Mouse (Mus musculus) G1E (cell line): ENCODE measurements around the gene Krt78.

Experiments
- CTCF ChIP-seq: IDR thresholded peaks from 2 replicates; pipeline ENCODE4 v1.5.1; 2012; ENCODE audit warnings: low read depth, low read length, inconsistent platforms, mixed read lengths
- GATA1 ChIP-seq: IDR thresholded peaks from 2 replicates; pipeline ENCODE4 v1.6.1; 2012; ENCODE audit warnings: borderline replicate concordance, low read length, inconsistent platforms, mixed read lengths
- GATA2 ChIP-seq: IDR thresholded peaks from 2 replicates; pipeline ENCODE4 v1.6.1; 2012; ENCODE audit warnings: low read depth, low read length, inconsistent platforms, borderline replicate concordance
- POLR2AphosphoS5 ChIP-seq: IDR thresholded peaks from 2 replicates; pipeline ENCODE4 v1.6.1; 2012; ENCODE audit warnings: low read depth, low read length, inconsistent platforms; ENCODE audit not compliant: insufficient replicate concordance
- TAL1 ChIP-seq: conservative IDR thresholded peaks from 2 replicates; pipeline ENCODE4 v1.6.1; 2012; ENCODE audit warnings: low read depth, low read length, inconsistent platforms, mixed read lengths

GRCm38 (mm10) chr15:101925041-101925440 lies 29.0 kb downstream of the Krt78 start:
- no peak for TF ChIP-seq CTCF
- TF ChIP-seq POLR2AphosphoS5 = no peak
- TF ChIP-seq TAL1 = no peak
- TF ChIP-seq GATA2 = no peak
- no peak for TF ChIP-seq GATA1
